In the genomic region with DNA sequence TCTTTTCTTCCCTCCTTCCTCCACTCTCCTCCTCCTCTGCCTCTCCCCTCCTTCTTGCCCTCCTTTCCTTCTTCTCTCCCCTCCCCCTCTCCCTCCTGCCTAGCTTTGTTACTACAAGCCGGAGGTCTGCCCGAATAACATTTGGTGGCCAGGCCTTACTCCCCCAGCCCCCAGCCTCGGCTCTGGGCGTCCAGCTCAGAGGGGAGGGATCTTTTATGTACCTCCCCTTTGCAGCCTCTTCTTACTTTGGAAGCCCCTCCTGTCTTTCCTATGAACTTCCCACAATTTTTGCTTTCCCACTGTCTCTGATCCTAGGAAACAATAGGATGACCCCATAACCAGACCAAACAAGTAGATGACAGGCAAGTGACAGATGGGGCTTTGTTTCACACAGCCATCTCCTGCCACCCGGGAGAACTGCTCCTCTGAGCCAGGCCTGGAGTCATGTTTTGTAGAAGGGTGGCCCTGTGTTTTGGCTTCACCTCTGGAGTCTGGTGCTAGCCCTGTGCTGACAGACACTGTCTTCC, we compare ENCODE assay signal across 8 mouse cellular contexts. TPM values are rescaled to one million over a fixed set of nuclear protein-coding genes. Genes with fewer than 3 reads are reported as not detected.
DNase-seq lines count a peak whose midpoint lies in the region; ATAC-seq and TF ChIP-seq lines count a peak whose summit lies in the region.

No protein-coding gene starts in this region.

- ATAC-seq in kidney, embryonic 14.5 days (ENCODE audit: low FRiP score, low TSS enrichment) = peak; percentile 32; the same call in 1 of the 2 replicates
- ATAC-seq in hindbrain, embryonic 14.5 days (ENCODE audit: low FRiP score) = no peak
- ATAC-seq in midbrain, embryonic 15.5 days (replicated peaks) = 0 out of 2 replicates have a peak, but pooled peaks have one; percentile 12

- no peak for DNase-seq in kidney, adult 2 months
- peak; percentile 49 for DNase-seq in brain, embryonic 14.5 days (ENCODE audit: low read depth)
- DNase-seq in hindbrain, embryonic 14.5 days (ENCODE audit: low spot score) = no peak
- DNase-seq in adrenal gland, postnatal 36 days = no peak
- no peak for DNase-seq in gastrocnemius, postnatal 4 days (ENCODE audit: low spot score in 2 of 2)
- no peak for DNase-seq in gastrocnemius, adult 18-20 months (ENCODE audit: low spot score)

- H3K9ac ChIP-seq in kidney, embryonic 14.5 days (ENCODE audit: low read depth, low read length) = no peak overlapping the region
- no peak overlapping the region for H3K9ac ChIP-seq in hindbrain, embryonic 14.5 days
- H3K9ac ChIP-seq in midbrain, embryonic 15.5 days = no peak overlapping the region; the same call in 1 of the 2 replicates

- H3K4me1 ChIP-seq in kidney, embryonic 14.5 days (ENCODE audit: control insufficient read depth, insufficient read depth, low read length) = peaks cover 24% of the 10 kb centered on the region
- H3K4me1 ChIP-seq in kidney, adult 2 months (ENCODE audit: control insufficient read depth, insufficient read depth, low read length) = peaks cover 24% of the 10 kb centered on the region
- peaks cover 41% of the 10 kb centered on the region for H3K4me1 ChIP-seq in hindbrain, embryonic 14.5 days (replicated peaks; ENCODE audit: control insufficient read depth, insufficient read depth, low read length)
- peaks cover 39% of the 10 kb centered on the region for H3K4me1 ChIP-seq in midbrain, embryonic 15.5 days

- no peaks in the 10 kb centered on the region for H3K27me3 ChIP-seq in kidney, embryonic 14.5 days (ENCODE audit: control insufficient read depth, insufficient read depth, low read length)
- no peaks in the 10 kb centered on the region for H3K27me3 ChIP-seq in kidney, adult 2 months (replicated peaks; ENCODE audit: control insufficient read depth, insufficient read depth, low read length)
- no peaks in the 10 kb centered on the region for H3K27me3 ChIP-seq in hindbrain, embryonic 14.5 days (ENCODE audit: control insufficient read depth, insufficient read depth, low read length)
- H3K27me3 ChIP-seq in midbrain, embryonic 15.5 days (replicated peaks) = no peaks in the 10 kb centered on the region

- H3K4me2 ChIP-seq in kidney, embryonic 14.5 days (replicated peaks; ENCODE audit: low read depth, low read length) = no peak overlapping the region
- H3K4me2 ChIP-seq in hindbrain, embryonic 14.5 days (replicated peaks) = no peak overlapping the region
- no peak overlapping the region for H3K4me2 ChIP-seq in midbrain, embryonic 15.5 days

- peaks cover 14% of the 10 kb centered on the region for H3K36me3 ChIP-seq in kidney, embryonic 14.5 days (ENCODE audit: control insufficient read depth, insufficient read depth, low read length)
- no peaks in the 10 kb centered on the region; the same call in 1 of the 2 replicates for H3K36me3 ChIP-seq in kidney, adult 2 months (ENCODE audit: control insufficient read depth, insufficient read depth, low read length)
- peaks cover 16% of the 10 kb centered on the region for H3K36me3 ChIP-seq in hindbrain, embryonic 14.5 days (replicated peaks; ENCODE audit: control insufficient read depth, insufficient read depth)
- H3K36me3 ChIP-seq in midbrain, embryonic 15.5 days (replicated peaks) = 0 out of 2 replicates have a peak, but pooled peaks cover 3% of the 10 kb centered on the region

- peaks cover 2% of the 10 kb centered on the region; the same call in 1 of the 2 replicates for H3K9me3 ChIP-seq in kidney, embryonic 14.5 days (ENCODE audit: control insufficient read depth, low read length)
- H3K9me3 ChIP-seq in hindbrain, embryonic 14.5 days (ENCODE audit: control insufficient read depth, low read length) = no peaks in the 10 kb centered on the region
- H3K9me3 ChIP-seq in midbrain, embryonic 15.5 days = no peaks in the 10 kb centered on the region

- no peak for TF ChIP-seq CTCF in kidney, adult 2 months (conservative IDR thresholded peaks at IDR 0.05; ENCODE audit: insufficient read depth, insufficient read length, low read depth, low read length)
- TF ChIP-seq CTCF in brain, embryonic 14.5 days (IDR thresholded peaks at IDR 0.05; ENCODE audit: borderline replicate concordance, extremely low read depth, insufficient read depth, insufficient read length) = no peak

- peak overlapping the region; percentile 51; the same call in 1 of the 2 replicates for H3K27ac ChIP-seq in kidney, embryonic 14.5 days (ENCODE audit: low read depth, low read length)
- no peak overlapping the region for H3K27ac ChIP-seq in kidney, adult 2 months (ENCODE audit: insufficient read depth, low read depth, low read length)
- H3K27ac ChIP-seq in hindbrain, embryonic 14.5 days = peak overlapping the region; percentile 64
- H3K27ac ChIP-seq in midbrain, embryonic 15.5 days = peak overlapping the region; percentile 67

- WGBS in kidney, embryonic 14.5 days = 3% methylated on average over 5 of the region's 5 CpGs
- WGBS in kidney, adult 2 months = 31% methylated on average over 5 of the region's 5 CpGs
- 2% methylated on average over 5 of the region's 5 CpGs for WGBS in hindbrain, embryonic 14.5 days
- WGBS in midbrain, embryonic 15.5 days = 5% methylated on average over 5 of the region's 5 CpGs

- no peak overlapping the region for H3K4me3 ChIP-seq in kidney, embryonic 14.5 days (ENCODE audit: low read length)
- no peak overlapping the region for H3K4me3 ChIP-seq in kidney, adult 2 months (ENCODE audit: insufficient read depth, low read depth, low read length)
- no peak overlapping the region for H3K4me3 ChIP-seq in hindbrain, embryonic 14.5 days (replicated peaks; ENCODE audit: low read length)
- no peak overlapping the region for H3K4me3 ChIP-seq in midbrain, embryonic 15.5 days

- TF ChIP-seq POLR2A in kidney, adult 2 months (IDR thresholded peaks at IDR 0.05; ENCODE audit: low read depth, low read length) = no peak
- no peak for TF ChIP-seq POLR2A in brain, embryonic 14.5 days (IDR thresholded peaks at IDR 0.05; ENCODE audit: borderline replicate concordance, extremely low read depth, insufficient read depth, insufficient read length, poor library complexity, severe bottlenecking)

RNA-seq across cellular contexts. Expression of a gene that starts 29.6 kb away (rescaled TPM):
- 51.7 and 95.1 TPM in 2 replicates for polyA plus RNA-seq in kidney, embryonic 14.5 days (2014; fragmentation: Nextera tagmentation; extraction: Ambion mirVana)
- 277 and 336 TPM in 2 replicates for polyA plus RNA-seq in kidney, adult 2 months (2012; rRNA removed)
- 67.2 and 96.3 TPM in 2 replicates for polyA plus RNA-seq in brain, embryonic 14.5 days (2012; rRNA removed)
- polyA plus RNA-seq in hindbrain, embryonic 14.5 days (2014; fragmentation: Nextera tagmentation; extraction: Ambion mirVana) = 91.6 and 98.5 TPM in 2 replicates
- polyA plus RNA-seq in midbrain, embryonic 15.5 days (2015; fragmentation: Nextera tagmentation; extraction: Ambion mirVana) = 117 and 123 TPM in 2 replicates
- total RNA-seq in adrenal gland, postnatal 36 days (2021) = 100 to 1,000 TPM; 331 to 678 TPM
- 10 to 100 TPM; 53.5 to 56.9 TPM for total RNA-seq in gastrocnemius, postnatal 4 days (2021)
- 10 to 100 TPM; 51.2 to 80.6 TPM for total RNA-seq in gastrocnemius, adult 18-20 months (2021)
